9 mouse cellular contexts compared by ENCODE assay signal in genomic region chr4:120259356-120260181, GRCm38 (mm10). TPM values are rescaled to one million over a fixed set of nuclear protein-coding genes. Genes with fewer than 3 reads are reported as not detected.
DNase-seq lines count a peak whose midpoint lies in the region; ATAC-seq and TF ChIP-seq lines count a peak whose summit lies in the region.
"Had no signal": no experiment of that assay in that cellular context is flagged by ENCODE, and none has a peak within 500 bp of the region (broad histone marks: within the 10 kb centered on the region; RNA-seq: fewer than 3 reads in every experiment).

No protein-coding gene starts in this region.

- ATAC-seq in kidney, embryonic 15.5 days (replicated peaks; ENCODE audit: low FRiP score) = peak; percentile 91
- peak; percentile 62 for ATAC-seq in forebrain, embryonic 16.5 days
- peak; percentile 56; the same call in 1 of the 2 replicates for ATAC-seq in limb, embryonic 14.5 days (ENCODE audit: low FRiP score, low read depth)
- ATAC-seq in heart, embryonic 11.5 days (replicated peaks; ENCODE audit: insufficient number of reproducible peaks, low FRiP score, low TSS enrichment) = no peak

- peaks cover 80% of the 10 kb centered on the region for H3K27me3 ChIP-seq in kidney, embryonic 15.5 days
- H3K27me3 ChIP-seq in forebrain, embryonic 16.5 days (replicated peaks; ENCODE audit: control insufficient read depth, insufficient read depth, low read length) = no peaks in the 10 kb centered on the region
- 0 out of 2 replicates have a peak, but pooled peaks cover 10% of the 10 kb centered on the region for H3K27me3 ChIP-seq in limb, embryonic 14.5 days (ENCODE audit: control insufficient read depth, insufficient read depth, low read length)
- H3K27me3 ChIP-seq in heart, embryonic 11.5 days (ENCODE audit: control insufficient read depth, insufficient read depth, low read length) = peaks cover 63% of the 10 kb centered on the region
- H3K27me3 ChIP-seq in thymus, adult 2 months (ENCODE audit: control insufficient read depth, insufficient read depth, low read length) = no peaks in the 10 kb centered on the region; the same call in 1 of the 2 replicates

- H3K4me3 ChIP-seq in kidney, embryonic 15.5 days (replicated peaks) = no peak overlapping the region
- no peak overlapping the region for H3K4me3 ChIP-seq in forebrain, embryonic 16.5 days (replicated peaks; ENCODE audit: low read length)
- H3K4me3 ChIP-seq in limb, embryonic 14.5 days (replicated peaks; ENCODE audit: low read length) = no peak overlapping the region
- H3K4me3 ChIP-seq in heart, embryonic 11.5 days (ENCODE audit: low read depth, low read length) = no peak overlapping the region
- no peak overlapping the region for H3K4me3 ChIP-seq in thymus, adult 2 months (ENCODE audit: control insufficient read depth, insufficient read depth, low read length)
- H3K4me3 ChIP-seq: liver, embryonic 15.5 days had no signal

- no peak overlapping the region for H3K9ac ChIP-seq in kidney, embryonic 15.5 days
- H3K9ac ChIP-seq in forebrain, embryonic 16.5 days (replicated peaks; ENCODE audit: low read depth, low read length) = 0 out of 2 replicates have a peak overlapping the region, but pooled peaks have one; percentile 30
- H3K9ac ChIP-seq in limb, embryonic 14.5 days (ENCODE audit: low read depth, low read length, severe bottlenecking) = no peak overlapping the region
- no peak overlapping the region for H3K9ac ChIP-seq in heart, embryonic 11.5 days (ENCODE audit: low read depth, low read length)
- H3K9ac ChIP-seq: liver, embryonic 15.5 days had no signal

- H3K4me1 ChIP-seq in kidney, embryonic 15.5 days = peaks cover 49% of the 10 kb centered on the region
- peaks cover 75% of the 10 kb centered on the region for H3K4me1 ChIP-seq in forebrain, embryonic 16.5 days (replicated peaks; ENCODE audit: control insufficient read depth, insufficient read depth, low read length)
- peaks cover 23% of the 10 kb centered on the region for H3K4me1 ChIP-seq in limb, embryonic 14.5 days (ENCODE audit: control insufficient read depth, insufficient read depth, low read length)
- H3K4me1 ChIP-seq in heart, embryonic 11.5 days (ENCODE audit: control insufficient read depth, insufficient read depth, low read length) = 0 out of 2 replicates have a peak, but pooled peaks cover 2% of the 10 kb centered on the region
- H3K4me1 ChIP-seq in thymus, adult 2 months (replicated peaks; ENCODE audit: control insufficient read depth, insufficient read depth, low read length) = no peaks in the 10 kb centered on the region
- H3K4me1 ChIP-seq: liver, embryonic 15.5 days had no signal

- no peak for TF ChIP-seq CTCF in thymus, adult 2 months (IDR thresholded peaks at IDR 0.05; ENCODE audit: borderline replicate concordance, control insufficient read depth, extremely low read depth, insufficient read depth, low read length, poor library complexity)

- H3K4me2 ChIP-seq in kidney, embryonic 15.5 days = peak overlapping the region; percentile 29; the same call in 1 of the 2 replicates
- H3K4me2 ChIP-seq in forebrain, embryonic 16.5 days (ENCODE audit: low read length) = peak overlapping the region; percentile 22
- H3K4me2 ChIP-seq in limb, embryonic 14.5 days (replicated peaks; ENCODE audit: low read depth, low read length, severe bottlenecking) = peak overlapping the region; percentile 4; the same call in 1 of the 2 replicates
- H3K4me2 ChIP-seq in heart, embryonic 11.5 days = no peak overlapping the region
- H3K4me2 ChIP-seq: liver, embryonic 15.5 days had no signal

- TF ChIP-seq POLR2A in limb, embryonic 14.5 days (IDR thresholded peaks at IDR 0.05; ENCODE audit: borderline replicate concordance, extremely low read depth, insufficient read depth, insufficient read length) = no peak
- no peak for TF ChIP-seq POLR2A in thymus, adult 2 months (IDR thresholded peaks at IDR 0.05; ENCODE audit: control insufficient read depth, extremely low read depth, insufficient read depth, low read length, poor library complexity)

- no peaks in the 10 kb centered on the region for H3K36me3 ChIP-seq in kidney, embryonic 15.5 days
- no peaks in the 10 kb centered on the region for H3K36me3 ChIP-seq in forebrain, embryonic 16.5 days (ENCODE audit: control insufficient read depth, insufficient read depth)
- no peaks in the 10 kb centered on the region for H3K36me3 ChIP-seq in limb, embryonic 14.5 days (ENCODE audit: control insufficient read depth, insufficient read depth, low read length)
- H3K36me3 ChIP-seq in heart, embryonic 11.5 days (ENCODE audit: control insufficient read depth, insufficient read depth, low read length) = no peaks in the 10 kb centered on the region
- H3K36me3 ChIP-seq in thymus, adult 2 months (ENCODE audit: control insufficient read depth, insufficient read depth, low read length) = no peaks in the 10 kb centered on the region
- H3K36me3 ChIP-seq: liver, embryonic 15.5 days had no signal

- no peak overlapping the region for H3K27ac ChIP-seq in kidney, embryonic 15.5 days
- H3K27ac ChIP-seq in forebrain, embryonic 16.5 days (ENCODE audit: low read length) = peak overlapping the region; percentile 83
- no peak overlapping the region for H3K27ac ChIP-seq in limb, embryonic 14.5 days (replicated peaks; ENCODE audit: low read depth, low read length)
- no peak overlapping the region for H3K27ac ChIP-seq in heart, embryonic 11.5 days (ENCODE audit: low read depth, low read length)
- H3K27ac ChIP-seq in thymus, adult 2 months (ENCODE audit: control insufficient read depth, insufficient read depth, low read length) = no peak overlapping the region
- H3K27ac ChIP-seq: liver, embryonic 15.5 days had no signal

- DNase-seq in kidney, adult 11 months = no peak
- DNase-seq in adrenal gland, postnatal 36 days = peak; percentile 62 to 63
- peak; percentile 39 for DNase-seq in limb, embryonic 14.5 days (ENCODE audit: low spot score)
- no peak for DNase-seq in urinary bladder, postnatal 14 days (ENCODE audit: low spot score)
- no peak for DNase-seq in thymus, adult 2 months

- WGBS in kidney, embryonic 15.5 days = 14% methylated on average over 21 of the region's 21 CpGs
- WGBS in forebrain, embryonic 16.5 days = 11% methylated on average over 21 of the region's 21 CpGs
- 14% methylated on average over 21 of the region's 21 CpGs for WGBS in limb, embryonic 14.5 days
- 40% methylated on average over 21 of the region's 21 CpGs for WGBS in heart, embryonic 11.5 days (ENCODE audit: insufficient replicate concordance)
- 84% methylated on average over 21 of the region's 21 CpGs for WGBS in thymus, adult 2 months

- H3K9me3 ChIP-seq in kidney, embryonic 15.5 days (replicated peaks) = no peaks in the 10 kb centered on the region
- H3K9me3 ChIP-seq in forebrain, embryonic 16.5 days (ENCODE audit: control insufficient read depth, low read length) = no peaks in the 10 kb centered on the region
- no peaks in the 10 kb centered on the region for H3K9me3 ChIP-seq in limb, embryonic 14.5 days (ENCODE audit: control insufficient read depth, low read length)
- H3K9me3 ChIP-seq in heart, embryonic 11.5 days (replicated peaks; ENCODE audit: control insufficient read depth, low read length) = no peaks in the 10 kb centered on the region
- H3K9me3 ChIP-seq: liver, embryonic 15.5 days had no signal

RNA-seq across cellular contexts. Expression of gene Foxo6, which starts 27.6 kb away (rescaled TPM):
- polyA plus RNA-seq in kidney, embryonic 15.5 days (2015; fragmentation: Nextera tagmentation; extraction: Ambion mirVana) = 0.13 and 0.14 TPM in 2 replicates
- 1 to 10 TPM in 1 of 2 experiments, under 1 TPM in 1; 0.76 to 1.2 TPM for total RNA-seq in adrenal gland, postnatal 36 days (2021)
- polyA plus RNA-seq in forebrain, embryonic 16.5 days (2015; fragmentation: Nextera tagmentation; extraction: Ambion mirVana) = 3.6 and 3.7 TPM in 2 replicates
- polyA plus RNA-seq in limb, embryonic 14.5 days (2012; rRNA removed) = 2.0 and 2.8 TPM in 2 replicates
- 0.29 and 0.48 TPM in 2 replicates for polyA plus RNA-seq in limb, embryonic 14.5 days (2014; fragmentation: Nextera tagmentation; extraction: Ambion mirVana)
- polyA plus RNA-seq in heart, embryonic 11.5 days (2014; fragmentation: Nextera tagmentation; extraction: Ambion mirVana) = 0.21 and 0.29 TPM in 2 replicates
- 0.47 and 0.82 TPM in 2 replicates for polyA plus RNA-seq in thymus, adult 2 months (2012; rRNA removed)
- polyA plus RNA-seq: liver, embryonic 15.5 days had no signal

Comparison
In these comparisons a context has a peak if more than half of its experiments do, and no peak if none do; other contexts are left out.
1. DNase-seq: peak in adrenal gland, postnatal 36 days (2 of 2) and limb, embryonic 14.5 days (single experiment); none in kidney, adult 11 months (single experiment), urinary bladder, postnatal 14 days (single experiment) and thymus, adult 2 months (single experiment).